Mouse (Mus musculus): Measurements from ENCODE around the gene Rps21. TPM values are rescaled to one million over a fixed set of nuclear protein-coding genes. Genes with fewer than 3 reads are reported as not detected.
"Not testable (repeated sequence)": the region's sequence is repeated elsewhere in the genome, so short reads cannot be mapped to it uniquely, and the experiment has no call there.

Gene Rps21
- polyA plus RNA-seq, 1 experiment, result 875 TPM

GRCm38 (mm10) chr2:180237601-180238345 is 19.4 kb upstream of the Rps21 start:
- H3K4me3 ChIP-seq (ENCODE audit: insufficient read depth, low read depth, low read length), result no peak overlapping the region
- H3K27ac ChIP-seq (replicated peaks; ENCODE audit: low read depth, low read length), result no peak overlapping the region
- H3K4me1 ChIP-seq (ENCODE audit: control insufficient read depth, insufficient read depth, insufficient read length, low read length), result no peaks in the 10 kb centered on the region

- no peak overlapping the region for H3K4me3 ChIP-seq (ENCODE audit: insufficient read depth, low read depth, low read length)
- H3K4me1 ChIP-seq (ENCODE audit: control insufficient read depth, insufficient read depth, insufficient read length, low read length), result no peaks in the 10 kb centered on the region
- H3K27ac ChIP-seq (replicated peaks; ENCODE audit: low read depth, low read length), result no peak overlapping the region
These were observed 18.6 kb upstream of the Rps21 start for GRCm38 (mm10) chr2:180238591-180238990.

DNA sequence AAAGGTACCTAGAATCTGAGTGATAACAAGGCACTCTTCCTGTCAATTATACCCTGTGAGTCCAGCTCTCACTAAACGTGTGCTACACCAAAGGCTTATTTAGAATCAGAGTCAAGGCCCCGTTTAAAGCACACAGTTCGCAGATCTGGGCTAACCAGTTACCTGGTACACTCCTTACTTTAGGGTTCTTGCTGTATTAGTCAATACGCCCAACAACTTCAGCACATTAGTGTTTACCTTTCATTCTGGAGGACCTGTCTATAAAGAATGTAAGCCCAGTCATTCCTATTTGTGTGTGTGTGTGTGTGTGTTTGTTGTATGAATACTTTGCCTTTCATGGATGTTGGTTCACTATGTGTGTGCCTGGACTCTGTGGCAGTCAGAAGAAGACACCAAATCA is 14.1 kb upstream of the Rps21 start:
- Histone ChIP-seq H3K27ac (replicated peaks; ENCODE audit: low read depth, low read length) (no peak overlapping the region), H3K4me3 (ENCODE audit: insufficient read depth, low read depth, low read length) (no peak overlapping the region), H3K4me1 (ENCODE audit: control insufficient read depth, insufficient read depth, insufficient read length, low read length) (no peaks in the 10 kb centered on the region)

DNA sequence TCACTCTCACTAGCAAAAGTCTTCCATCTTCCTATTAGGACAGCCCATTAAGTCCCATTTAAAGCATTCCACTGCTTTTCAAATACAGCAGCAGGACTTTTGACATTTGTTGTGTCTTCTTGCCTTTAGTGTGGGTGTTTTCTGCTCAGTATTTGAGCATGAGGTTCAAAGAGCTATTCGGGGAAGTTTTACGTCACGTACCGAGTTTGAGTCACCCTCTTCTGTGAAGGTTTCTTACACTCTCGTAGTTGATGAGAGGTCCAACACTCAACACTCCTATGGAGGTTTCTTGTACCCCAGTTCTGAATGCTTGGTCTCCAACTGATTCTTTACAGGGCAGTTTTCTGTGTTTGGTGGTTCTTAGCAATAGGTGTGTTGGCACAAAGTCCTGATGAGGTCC is 9.3 kb upstream of the Rps21 start:
- Histone ChIP-seq H3K27ac (replicated peaks; ENCODE audit: low read depth, low read length) (no peak overlapping the region), H3K4me1 (ENCODE audit: control insufficient read depth, insufficient read depth, insufficient read length, low read length) (no peaks in the 10 kb centered on the region), H3K4me3 (ENCODE audit: insufficient read depth, low read depth, low read length) (no peak overlapping the region)

GRCm38 (mm10) chr2:180248947-180249660 is 8.1 kb upstream of the Rps21 start:
- no peaks in the 10 kb centered on the region for H3K4me1 ChIP-seq (ENCODE audit: control insufficient read depth, insufficient read depth, insufficient read length, low read length)
- H3K27ac ChIP-seq (replicated peaks; ENCODE audit: low read depth, low read length), result no peak overlapping the region
- H3K4me3 ChIP-seq (ENCODE audit: insufficient read depth, low read depth, low read length), result no peak overlapping the region

DNA sequence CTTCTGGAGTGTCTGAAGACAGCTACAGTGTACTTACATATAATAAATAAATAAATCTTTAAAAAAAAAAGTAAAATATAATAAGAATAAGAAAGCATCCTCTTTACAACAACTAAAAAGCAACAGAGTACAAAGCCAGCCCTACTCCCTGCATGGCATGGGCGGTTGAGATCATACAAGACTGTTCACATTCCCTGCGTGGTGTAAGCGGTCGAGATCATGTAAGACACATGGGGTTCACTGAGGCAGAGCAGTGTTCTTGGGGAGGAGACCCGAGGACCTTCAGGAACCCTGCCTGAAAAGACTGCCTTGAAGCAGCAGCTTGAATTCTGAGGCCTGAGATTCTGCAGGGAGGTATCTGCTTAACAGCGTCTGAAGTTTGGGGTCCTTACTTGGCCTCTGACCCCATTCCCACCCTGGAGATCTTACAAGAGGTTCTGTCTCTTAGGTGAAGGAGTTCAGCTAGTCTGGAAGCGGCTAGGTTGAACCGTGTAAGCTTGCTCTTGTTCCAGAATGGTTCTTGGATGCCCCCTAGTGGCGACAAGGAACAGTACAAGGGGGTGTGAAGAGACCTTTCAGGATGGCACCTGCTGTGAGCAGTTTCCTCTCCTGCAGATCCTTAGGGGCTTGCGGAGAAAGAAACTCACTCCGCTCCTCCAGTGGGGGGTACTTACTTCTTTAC is 6.1 kb upstream of the Rps21 start:
- no peaks in the 10 kb centered on the region for H3K4me1 ChIP-seq (ENCODE audit: control insufficient read depth, insufficient read depth, insufficient read length, low read length)
- H3K27ac ChIP-seq (replicated peaks; ENCODE audit: low read depth, low read length), result no peak overlapping the region

DNA sequence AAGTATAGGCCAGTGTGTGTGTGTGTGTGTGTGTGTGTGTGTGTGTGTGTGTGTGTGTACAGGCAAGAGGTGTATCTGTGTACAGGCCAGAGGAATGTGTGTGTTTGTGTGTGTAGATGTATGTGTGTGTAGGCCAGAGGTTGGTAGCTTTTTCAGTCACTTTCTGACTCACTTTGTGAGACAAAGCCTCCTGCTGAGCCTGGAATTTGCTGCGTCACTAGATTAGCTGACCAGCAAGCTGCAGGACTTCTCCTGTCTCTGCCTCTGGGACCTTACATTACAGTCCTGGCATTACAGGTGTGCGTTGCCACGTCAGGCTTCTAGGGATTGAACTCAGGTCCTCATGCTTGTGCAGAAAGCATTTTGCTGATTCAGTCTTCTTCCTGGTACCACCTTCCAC is 5.3 kb upstream of the Rps21 start:
- Histone ChIP-seq H3K4me1 (ENCODE audit: control insufficient read depth, insufficient read depth, insufficient read length, low read length) (0 out of 2 replicates have a peak, but pooled peaks cover 3% of the 10 kb centered on the region), H3K4me3 (ENCODE audit: insufficient read depth, low read depth, low read length) (no peak overlapping the region), H3K27ac (replicated peaks; ENCODE audit: low read depth, low read length) (peak overlapping the region; percentile 41; the same call in 1 of the 2 replicates)

More for the DNA sequence above, 6.1 kb upstream of the Rps21 start:
- no peak overlapping the region for H3K4me3 ChIP-seq (ENCODE audit: insufficient read depth, low read depth, low read length)

DNA sequence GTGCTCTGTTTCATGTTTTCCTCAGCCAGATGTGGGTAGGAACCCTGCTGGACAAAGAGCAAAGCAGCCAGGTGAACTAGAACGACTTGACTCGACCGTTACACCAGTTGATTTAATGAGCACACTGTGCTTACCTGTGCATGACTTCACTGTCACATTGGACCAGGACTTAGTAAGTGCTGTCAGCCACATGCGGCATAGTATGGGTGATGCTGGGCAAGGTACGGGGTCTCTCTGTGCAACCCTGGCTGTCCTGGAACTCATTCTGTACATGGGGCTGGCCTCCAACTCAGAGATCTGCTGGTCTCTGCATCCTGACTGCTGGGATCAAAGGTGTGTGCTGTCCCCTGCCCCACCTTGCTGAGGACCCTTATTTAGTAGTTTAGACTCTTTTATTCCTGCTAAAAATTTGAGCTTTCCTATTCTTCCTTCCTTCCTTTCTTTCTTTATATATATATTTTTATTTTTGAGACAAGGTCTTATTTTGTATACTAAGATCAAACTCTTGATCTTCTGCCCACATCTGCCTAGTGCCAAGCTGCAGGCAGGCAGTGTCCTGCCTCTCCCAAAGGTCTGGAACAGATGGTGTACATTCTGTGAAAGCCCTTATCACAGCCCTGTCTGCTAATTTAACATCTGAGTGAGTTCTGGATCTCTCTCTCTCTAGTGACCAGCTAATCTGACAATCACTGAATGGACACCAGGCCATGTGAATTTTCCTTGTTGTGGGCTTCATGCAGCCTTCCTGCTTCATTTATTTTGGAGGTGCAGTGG is 2.6 kb upstream of the Rps21 start:
- Histone ChIP-seq H3K4me1 (ENCODE audit: control insufficient read depth, insufficient read depth, insufficient read length, low read length) (0 out of 2 replicates have a peak, but pooled peaks cover 3% of the 10 kb centered on the region), H3K27ac (replicated peaks; ENCODE audit: low read depth, low read length) (no peak overlapping the region), H3K4me3 (ENCODE audit: insufficient read depth, low read depth, low read length) (no peak overlapping the region)

DNA sequence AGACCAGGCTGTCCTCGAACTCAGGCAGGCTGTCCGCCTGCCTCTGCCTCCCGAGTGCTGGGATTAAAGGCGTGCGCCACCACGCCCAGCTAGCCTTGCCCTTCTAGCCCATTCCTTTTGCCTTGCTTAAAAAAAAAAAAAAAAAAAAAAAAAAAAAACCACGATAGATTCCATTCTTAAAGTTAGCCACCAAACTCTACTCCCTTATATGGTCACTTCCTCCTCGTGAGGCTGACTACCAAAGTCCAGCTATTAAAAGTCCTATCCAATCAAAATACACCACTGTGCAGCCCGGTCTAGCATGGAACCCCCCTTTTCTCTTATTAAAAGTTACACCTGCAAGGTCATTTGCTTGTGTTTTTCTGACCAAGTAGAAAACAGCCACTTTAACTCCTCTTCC is 1.5 kb upstream of the Rps21 start:
- H3K27ac ChIP-seq (replicated peaks; ENCODE audit: low read depth, low read length), result no peak overlapping the region
- peaks cover 4% of the 10 kb centered on the region; the same call in 1 of the 2 replicates for H3K4me1 ChIP-seq (ENCODE audit: control insufficient read depth, insufficient read depth, insufficient read length, low read length)
- H3K4me3 ChIP-seq (ENCODE audit: insufficient read depth, low read depth, low read length), result no peak overlapping the region

- Histone ChIP-seq H3K27ac (replicated peaks; ENCODE audit: low read depth, low read length) (peak overlapping the region; percentile 60), H3K4me1 (ENCODE audit: control insufficient read depth, insufficient read depth, insufficient read length, low read length) (peaks cover 11% of the 10 kb centered on the region), H3K4me3 (ENCODE audit: insufficient read depth, low read depth, low read length) (peak overlapping the region; percentile 58)
These were observed 729 bp upstream of the Rps21 start for GRCm38 (mm10) chr2:180256296-180257000.

DNA sequence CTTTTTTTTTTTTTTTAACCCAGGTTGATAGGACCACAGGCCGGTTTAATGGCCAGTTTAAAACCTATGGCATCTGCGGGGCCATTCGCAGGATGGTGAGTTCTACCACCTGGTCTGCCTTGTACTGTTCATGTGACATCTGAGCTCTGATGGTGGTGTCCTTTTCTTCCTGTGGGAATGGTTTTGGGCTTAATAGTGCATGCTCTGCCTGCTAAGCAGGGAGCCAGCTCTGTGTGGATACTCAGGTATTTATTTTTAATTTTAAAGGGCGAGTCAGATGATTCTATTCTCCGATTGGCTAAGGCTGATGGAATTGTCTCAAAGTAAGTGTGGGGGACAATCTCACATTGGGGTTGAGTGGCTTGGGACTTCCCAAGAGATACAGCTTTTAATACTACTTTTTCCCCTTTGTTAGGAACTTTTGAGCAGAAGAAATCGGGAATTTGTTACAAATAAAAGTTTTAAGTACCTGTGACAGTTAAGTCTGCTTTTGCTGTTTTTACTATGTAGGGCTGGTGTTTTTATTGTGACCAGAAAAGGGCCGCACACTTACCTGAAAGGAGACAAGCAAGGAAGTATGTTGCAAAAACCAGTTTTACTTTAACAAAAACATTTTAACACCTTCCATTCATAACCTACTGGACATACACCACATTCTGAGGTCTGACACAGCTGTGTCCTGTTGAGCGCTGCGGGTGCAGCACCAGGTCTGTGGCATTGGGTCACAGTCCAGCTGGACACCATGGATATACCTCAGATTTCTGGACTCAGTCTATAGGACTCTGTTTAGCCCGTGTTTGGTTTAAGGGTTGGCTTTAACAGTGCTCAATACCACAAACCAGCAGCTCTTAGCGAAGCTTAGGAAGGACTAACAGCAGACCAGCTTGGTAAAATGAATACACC is 1.0 kb downstream of the Rps21 start:
- H3K4me1 ChIP-seq (ENCODE audit: control insufficient read depth, insufficient read depth, insufficient read length, low read length), result peaks cover 23% of the 10 kb centered on the region
- H3K4me3 ChIP-seq (ENCODE audit: insufficient read depth, low read depth, low read length), result peak overlapping the region; percentile 73
- H3K27ac ChIP-seq (replicated peaks; ENCODE audit: low read depth, low read length), result no peak overlapping the region

DNA sequence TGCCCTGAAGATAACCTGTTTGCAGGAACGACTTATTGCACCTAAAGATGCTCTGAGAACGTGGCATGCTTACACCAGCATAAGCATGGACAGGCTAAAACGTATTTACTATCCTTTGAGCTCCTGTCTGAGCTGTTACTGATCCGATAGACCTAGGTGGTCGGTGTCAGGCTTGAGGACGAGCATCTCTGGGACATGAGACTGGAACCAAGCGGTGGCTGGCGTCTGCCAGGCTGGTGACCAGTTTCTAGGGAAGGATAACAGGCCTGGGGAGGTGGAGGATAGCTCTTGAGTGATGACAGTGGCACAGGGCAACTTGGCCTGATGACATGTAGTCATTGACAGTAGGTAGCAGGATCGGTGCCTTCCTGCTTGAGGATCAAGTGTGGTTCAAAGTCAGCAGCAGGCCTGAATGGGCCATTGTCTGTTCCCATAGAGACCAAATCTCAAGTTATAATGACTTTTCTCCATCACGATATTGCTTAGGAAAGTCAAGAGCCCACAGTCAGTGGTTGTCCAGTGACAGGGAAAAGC is 1.8 kb downstream of the Rps21 start:
- peaks cover 25% of the 10 kb centered on the region for H3K4me1 ChIP-seq (ENCODE audit: control insufficient read depth, insufficient read depth, insufficient read length, low read length)
- not testable (repeated sequence) for H3K4me3 ChIP-seq (ENCODE audit: insufficient read depth, low read depth, low read length); H3K27ac ChIP-seq (replicated peaks; ENCODE audit: low read depth, low read length)

- Histone ChIP-seq H3K4me1 (ENCODE audit: control insufficient read depth, insufficient read depth, insufficient read length, low read length) (peaks cover 34% of the 10 kb centered on the region), H3K27ac (replicated peaks; ENCODE audit: low read depth, low read length) (peak overlapping the region; percentile 49)
- H3K4me3 ChIP-seq (ENCODE audit: insufficient read depth, low read depth, low read length), result not testable (repeated sequence)
These were observed 2.8 kb downstream of the Rps21 start for GRCm38 (mm10) chr2:180259826-180260609.
